Mouse (Mus musculus) testis, postnatal 10 days (tissue): Measurements from ENCODE around the gene Atpaf2.
"Not testable (repeated sequence)": the region's sequence is repeated elsewhere in the genome, so short reads cannot be mapped to it uniquely, and the experiment has no call there.

ENCODE experiments used
- DNase-seq: peaks from one replicate; pipeline ENCODE4 v3.0.0; 2021; ENCODE audit warnings: low spot score

Gene Atpaf2

GRCm38 (mm10) chr11:60417717-60418472 is at the start of gene Atpaf2:
TSS of gene Atpaf2 (minus strand) at chr11:60418457.
- DNase-seq = peak; percentile 64

GRCm38 (mm10) chr11:60465943-60466380 is 47.7 kb upstream of the Atpaf2 start:
- peak; percentile 69 for DNase-seq

GRCm38 (mm10) chr11:60457973-60458372 is 39.7 kb upstream of the Atpaf2 start:
- DNase-seq = no peak

GRCm38 (mm10) chr11:60454745-60455087 is 36.5 kb upstream of the Atpaf2 start:
- no peak for DNase-seq

- DNase-seq = peak; percentile 91
Observed at GRCm38 (mm10) chr11:60454080-60454744, 36.0 kb upstream of the Atpaf2 start, which contains the start of gene Drg2. TSS of gene Drg2 (plus strand) at chr11:60454591.

- DNase-seq = no peak
Observed at GRCm38 (mm10) chr11:60444007-60444406, 25.8 kb upstream of the Atpaf2 start.

- no peak for DNase-seq
Observed at GRCm38 (mm10) chr11:60442896-60443295, 24.6 kb upstream of the Atpaf2 start.

- DNase-seq = no peak
Observed at GRCm38 (mm10) chr11:60440176-60440575, 21.9 kb upstream of the Atpaf2 start.

- not testable (repeated sequence) for DNase-seq
Observed at GRCm38 (mm10) chr11:60439621-60440020, 21.4 kb upstream of the Atpaf2 start.

GRCm38 (mm10) chr11:60436618-60437017 is 18.4 kb upstream of the Atpaf2 start:
- DNase-seq = no peak

GRCm38 (mm10) chr11:60435133-60435532 is 16.9 kb upstream of the Atpaf2 start:
- DNase-seq = no peak

- no peak for DNase-seq
Observed at GRCm38 (mm10) chr11:60433501-60433900, 15.2 kb upstream of the Atpaf2 start.

GRCm38 (mm10) chr11:60427628-60428027 is 9.4 kb upstream of the Atpaf2 start:
- no peak for DNase-seq

- no peak for DNase-seq
Observed at GRCm38 (mm10) chr11:60426417-60426816, 8.2 kb upstream of the Atpaf2 start.

- no peak for DNase-seq
Observed at GRCm38 (mm10) chr11:60423006-60423405, 4.7 kb upstream of the Atpaf2 start.

GRCm38 (mm10) chr11:60422046-60422668 is 3.9 kb upstream of the Atpaf2 start:
- DNase-seq = no peak

GRCm38 (mm10) chr11:60418473-60418803 is 181 bp upstream of the Atpaf2 start:
- peak; percentile 46 for DNase-seq

- DNase-seq = peak; percentile 99
Observed at GRCm38 (mm10) chr11:60416963-60417716, 1.1 kb downstream of the Atpaf2 start, which contains the start of gene Gid4. TSS of gene Gid4 (plus strand) at chr11:60417145.

- peak; percentile 70 for DNase-seq
Observed at GRCm38 (mm10) chr11:60416590-60416962, 1.7 kb downstream of the Atpaf2 start.

- no peak for DNase-seq
Observed at GRCm38 (mm10) chr11:60412921-60413320, 5.3 kb downstream of the Atpaf2 start.

- DNase-seq = peak; percentile 80
Observed at GRCm38 (mm10) chr11:60412173-60412572, 6.1 kb downstream of the Atpaf2 start.

- no peak for DNase-seq
Observed at GRCm38 (mm10) chr11:60406606-60407005, 11.7 kb downstream of the Atpaf2 start.
